Mouse (Mus musculus) macrophage (primary cell): ENCODE measurements at regions not wholly inside any gene's neighbourhood (a gene's known extent, or its start where the extent isn't known, plus 50 kb on each side); places are given as distances from the start of the nearest gene placed in this dataset.

ENCODE experiments used
- H3K27ac ChIP-seq: fragments of 350-480 bp; formaldehyde crosslinking; 2 replicates; pipeline ENCODE4 v1.9.0; 2021
- H3K36me3 ChIP-seq: fragments of 350-480 bp; formaldehyde crosslinking; 2 replicates; pipeline ENCODE4 v1.9.0; 2021; ENCODE audit errors: inconsistent target
- H3K4me3 ChIP-seq: fragments of 350-480 bp; formaldehyde crosslinking; 2 replicates; pipeline ENCODE4 v1.9.0; 2021; ENCODE audit errors: inconsistent target
- H3K79me2 ChIP-seq: fragments of 350-480 bp; formaldehyde crosslinking; 2 replicates; pipeline ENCODE4 v1.9.0; 2021; ENCODE audit errors: inconsistent target
- WGBS: methylation state at CpG from one replicate; pipeline ENCODE4 v1.1.7; 2026; ENCODE audit warnings: inconsistent platforms; ENCODE audit not compliant: missing documents; 5-methylcytosine and 5-hydroxymethylcytosine counted together

DNA sequence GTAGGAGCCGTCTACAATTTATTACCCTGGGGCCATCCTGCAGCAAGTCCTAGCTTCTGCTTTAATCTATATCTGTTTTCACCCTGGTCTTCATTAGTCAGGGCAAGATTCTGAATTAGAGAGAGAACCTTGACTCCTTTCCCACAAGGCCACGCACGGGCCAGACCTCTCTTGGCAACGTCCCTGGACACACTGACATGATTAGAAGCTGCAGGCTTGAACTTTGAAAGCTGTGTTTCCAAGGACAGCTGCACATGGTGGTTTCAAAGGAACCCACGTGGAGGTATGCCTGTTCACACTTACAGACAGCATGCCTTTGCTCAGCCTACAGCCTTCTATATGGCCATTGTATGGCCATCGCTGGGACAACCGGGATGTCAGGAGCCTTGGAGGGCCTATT lies 509.9 kb upstream of the Mki67 start:
- H3K27ac ChIP-seq: no peak overlapping the region
- no peak overlapping the region for H3K4me3 ChIP-seq
- WGBS: 91% methylated on average over 7 of the region's 7 CpGs
- H3K79me2 ChIP-seq: no peaks in the 10 kb centered on the region
- no peaks in the 10 kb centered on the region for H3K36me3 ChIP-seq

DNA sequence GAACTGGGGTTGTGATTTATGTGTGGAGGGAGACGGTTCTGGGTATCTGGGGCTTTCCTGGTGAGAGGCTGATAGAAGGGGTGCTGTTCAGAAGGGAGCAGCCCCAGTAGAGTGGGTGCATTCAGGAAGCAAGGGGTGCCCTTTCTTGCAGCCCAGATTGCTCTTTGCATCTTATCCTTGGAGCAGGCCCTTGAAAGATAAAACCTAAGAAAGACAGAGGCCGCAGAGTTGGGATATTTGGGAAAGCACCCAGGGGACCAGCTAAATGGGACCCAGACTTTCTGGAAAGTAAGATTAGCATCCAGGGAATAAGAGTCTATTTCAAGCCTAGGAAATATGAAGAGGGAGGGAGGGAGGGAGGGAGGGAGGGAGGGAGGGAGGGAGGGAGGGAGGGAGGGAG lies 512.2 kb upstream of the Mki67 start:
- Histone ChIP-seq H3K4me3 (no peak overlapping the region), H3K27ac (no peak overlapping the region), H3K79me2 (no peaks in the 10 kb centered on the region), H3K36me3 (no peaks in the 10 kb centered on the region)
- 66% methylated on average over 2 of the region's 2 CpGs for WGBS

DNA sequence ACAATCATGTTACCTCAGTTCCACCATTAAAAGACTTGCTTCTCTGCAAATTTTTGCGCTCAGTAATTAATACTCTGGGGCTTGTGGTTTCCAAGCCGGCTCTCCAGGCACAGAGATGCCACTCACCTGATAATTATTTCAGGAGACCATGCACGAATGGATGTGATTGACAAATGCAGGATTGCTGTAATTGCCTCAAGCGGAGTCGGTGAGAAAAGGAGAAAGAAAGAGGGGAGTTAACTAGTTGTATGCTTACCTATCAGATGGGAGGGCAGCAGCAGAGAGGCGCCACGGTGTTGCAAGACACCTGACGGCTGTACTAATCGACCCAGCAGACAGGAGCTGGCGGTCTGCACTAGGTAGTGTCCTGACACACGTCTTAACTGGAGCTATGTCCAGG lies 513.4 kb upstream of the Mki67 start:
- Histone ChIP-seq H3K79me2 (no peaks in the 10 kb centered on the region), H3K36me3 (no peaks in the 10 kb centered on the region), H3K4me3 (no peak overlapping the region), H3K27ac (no peak overlapping the region)
- 81% methylated on average over 11 of the region's 11 CpGs for WGBS

DNA sequence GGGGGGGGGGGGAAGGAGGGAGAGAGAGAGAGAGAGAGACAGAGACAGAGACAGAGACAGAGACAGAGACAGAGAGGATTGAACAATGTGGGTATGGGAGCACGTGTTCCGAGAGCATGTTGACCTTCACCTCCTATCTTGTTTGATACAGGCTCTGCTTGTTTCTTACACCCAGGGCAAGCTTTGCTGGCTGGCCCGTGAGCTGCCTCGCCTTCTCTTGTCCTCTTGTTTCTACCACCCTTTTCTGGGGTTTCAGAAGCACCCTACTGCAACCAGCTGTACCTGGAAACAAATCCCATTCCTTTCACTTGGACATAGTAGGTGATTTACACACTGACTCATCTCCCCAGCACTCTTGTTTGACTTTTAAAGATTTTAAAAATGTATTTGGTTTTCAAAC lies 516.0 kb upstream of the Mki67 start:
- WGBS: 96% methylated on average over 4 of the region's 4 CpGs
- Histone ChIP-seq H3K79me2 (no peaks in the 10 kb centered on the region), H3K4me3 (no peak overlapping the region), H3K36me3 (no peaks in the 10 kb centered on the region), H3K27ac (no peak overlapping the region)

DNA sequence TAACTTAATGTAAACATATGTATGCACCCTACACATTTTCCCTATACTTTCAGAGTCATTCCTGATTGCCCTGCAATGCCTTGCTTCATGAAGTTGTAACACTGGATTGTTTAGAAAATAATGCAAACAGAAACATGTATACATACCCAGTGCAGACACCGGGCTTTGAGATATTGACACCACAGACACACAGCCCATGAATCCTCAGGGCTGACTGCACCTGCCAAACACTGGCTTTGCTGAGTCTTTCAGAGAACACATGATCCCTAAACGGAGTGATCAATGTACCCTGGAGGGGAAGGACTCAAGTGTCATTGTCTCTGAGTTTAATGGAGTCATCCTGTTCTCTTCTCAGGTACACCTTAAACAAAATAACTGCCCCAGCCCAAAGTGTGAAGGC lies 519.4 kb upstream of the Mki67 start:
- Histone ChIP-seq H3K36me3 (no peaks in the 10 kb centered on the region), H3K79me2 (no peaks in the 10 kb centered on the region), H3K27ac (no peak overlapping the region), H3K4me3 (no peak overlapping the region)
- WGBS: 72% methylated on average over 2 of the region's 2 CpGs

DNA sequence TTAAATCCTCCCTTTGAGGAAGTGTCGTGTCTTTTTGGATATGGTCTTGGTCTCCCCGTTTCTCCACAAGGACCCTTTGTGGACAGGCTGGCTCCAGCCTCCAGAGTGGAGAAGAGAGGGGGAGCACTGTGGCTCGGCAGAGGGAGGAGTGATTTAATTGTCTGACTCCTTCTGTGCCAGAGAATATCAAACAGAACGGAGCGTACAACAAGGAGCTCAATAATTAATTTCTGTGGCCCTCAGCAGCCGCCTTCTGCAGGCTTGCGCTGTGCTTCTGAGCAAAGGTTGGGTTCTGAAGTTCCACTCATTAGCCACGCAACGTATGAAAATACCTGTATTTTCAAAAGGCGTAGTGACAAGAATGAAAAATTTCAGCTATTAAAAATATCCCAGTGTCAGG lies 520.2 kb upstream of the Mki67 start:
- 88% methylated on average over 10 of the region's 10 CpGs for WGBS
- no peaks in the 10 kb centered on the region for H3K36me3 ChIP-seq
- H3K4me3 ChIP-seq: no peak overlapping the region
- no peak overlapping the region for H3K27ac ChIP-seq
- no peaks in the 10 kb centered on the region for H3K79me2 ChIP-seq

DNA sequence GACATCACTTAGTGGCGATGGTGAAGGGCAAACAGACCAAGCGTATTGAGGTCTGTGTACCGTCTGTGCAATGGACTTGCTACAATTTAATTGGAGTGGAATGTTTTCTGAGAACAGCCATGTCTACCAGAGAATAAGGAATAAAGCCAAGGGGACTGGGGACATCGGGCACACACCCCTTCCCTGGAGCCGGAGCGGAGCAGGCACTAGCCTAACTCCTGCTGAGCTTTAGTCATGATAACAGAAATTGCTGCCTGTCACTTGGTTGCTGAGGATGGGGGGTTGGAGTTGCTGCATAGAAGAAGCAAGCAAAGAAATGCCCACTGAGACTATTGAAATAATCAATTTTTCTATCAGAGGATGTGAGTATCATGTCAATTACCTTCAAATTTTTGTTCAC lies 549.5 kb upstream of the Mki67 start:
- H3K27ac ChIP-seq: no peak overlapping the region
- WGBS: 82% methylated on average over 6 of the region's 6 CpGs

DNA sequence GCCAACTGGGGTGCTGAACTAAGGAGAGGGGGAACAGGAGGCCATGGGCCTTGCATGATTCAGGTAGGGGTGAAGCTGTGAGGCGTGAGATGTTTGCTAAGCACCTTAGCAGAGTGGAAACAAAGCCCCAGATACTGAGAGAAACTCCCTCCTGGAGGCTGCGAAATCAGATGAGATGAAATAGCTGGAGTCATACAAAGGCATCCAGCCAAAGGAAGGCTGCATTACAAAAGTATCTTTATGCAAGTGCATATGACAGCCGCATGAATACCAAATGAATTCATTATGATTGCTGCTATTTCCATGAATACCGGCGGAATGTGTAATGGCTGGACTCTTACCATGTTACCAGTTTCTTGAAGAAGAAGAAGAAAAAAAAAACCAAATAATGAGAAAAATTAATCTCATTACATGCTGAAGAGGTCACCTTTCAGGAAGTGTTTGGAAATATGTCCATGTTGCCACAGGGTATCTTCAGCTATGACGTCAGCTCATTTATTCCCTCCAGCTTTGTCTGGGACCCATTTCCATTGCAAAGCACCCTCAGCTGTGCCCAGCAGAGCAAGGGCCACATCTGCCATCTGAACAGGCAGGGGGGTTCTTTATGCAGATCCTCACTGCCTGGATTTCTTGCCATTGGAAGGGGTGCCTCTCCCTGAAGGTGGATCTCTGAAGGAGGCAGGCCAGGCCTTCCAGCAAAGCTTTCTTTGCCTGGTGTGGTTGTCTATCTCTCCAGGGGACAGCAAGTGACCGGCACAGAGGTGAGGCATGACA lies 551.7 kb upstream of the Mki67 start:
- H3K36me3 ChIP-seq: no peaks in the 10 kb centered on the region
- no peak overlapping the region for H3K27ac ChIP-seq
- WGBS: 89% methylated on average over 7 of the region's 7 CpGs
- no peaks in the 10 kb centered on the region for H3K79me2 ChIP-seq
- H3K4me3 ChIP-seq: no peak overlapping the region

More for the DNA sequence above, 549.5 kb upstream of the Mki67 start:
- Histone ChIP-seq H3K36me3 (no peaks in the 10 kb centered on the region), H3K79me2 (no peaks in the 10 kb centered on the region), H3K4me3 (no peak overlapping the region)

DNA sequence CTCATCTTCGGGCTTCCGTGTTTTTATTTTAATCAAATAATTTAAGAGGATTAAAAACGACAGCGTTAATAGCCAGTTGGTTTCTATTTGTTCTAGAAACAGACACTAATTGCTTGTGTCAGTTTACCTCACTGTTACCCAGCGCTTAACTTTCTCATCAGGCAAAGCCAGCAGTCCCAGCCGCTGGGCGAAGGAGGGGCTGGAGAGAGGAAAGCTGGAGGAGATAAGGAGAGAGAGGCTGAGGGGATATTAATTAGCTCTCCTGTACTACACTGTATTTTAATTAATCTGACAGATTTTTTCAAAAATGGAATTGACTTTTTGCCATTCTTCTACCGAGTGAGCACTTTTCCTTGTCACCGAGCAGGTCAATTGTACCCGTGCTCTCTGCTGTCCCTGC lies 559.5 kb upstream of the Mki67 start:
- Histone ChIP-seq H3K27ac (no peak overlapping the region), H3K36me3 (no peaks in the 10 kb centered on the region), H3K79me2 (no peaks in the 10 kb centered on the region), H3K4me3 (no peak overlapping the region)
- WGBS: 92% methylated on average over 10 of the region's 10 CpGs

DNA sequence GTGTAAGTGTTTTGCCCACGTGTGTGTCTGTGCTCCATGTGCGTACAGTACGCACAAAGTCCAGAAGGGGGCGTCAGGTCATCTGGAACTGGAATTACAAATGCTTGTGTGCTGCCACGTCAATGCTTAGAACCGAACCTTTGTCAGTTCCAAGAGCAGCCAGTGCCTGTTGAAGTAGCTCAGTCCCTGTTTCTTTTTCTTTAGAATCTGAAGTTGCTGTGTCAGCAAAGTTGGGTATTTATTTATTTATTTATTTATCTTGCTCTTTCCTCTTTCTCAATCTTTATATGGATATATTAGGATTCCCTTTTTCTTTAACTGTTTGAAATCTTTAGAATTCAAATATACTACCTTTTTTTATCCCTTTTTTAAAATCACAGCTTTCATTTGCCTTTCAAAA lies 567.6 kb upstream of the Mki67 start:
- Histone ChIP-seq H3K79me2 (no peaks in the 10 kb centered on the region), H3K4me3 (no peak overlapping the region), H3K36me3 (no peaks in the 10 kb centered on the region), H3K27ac (no peak overlapping the region)
- WGBS: 84% methylated on average over 6 of the region's 6 CpGs

DNA sequence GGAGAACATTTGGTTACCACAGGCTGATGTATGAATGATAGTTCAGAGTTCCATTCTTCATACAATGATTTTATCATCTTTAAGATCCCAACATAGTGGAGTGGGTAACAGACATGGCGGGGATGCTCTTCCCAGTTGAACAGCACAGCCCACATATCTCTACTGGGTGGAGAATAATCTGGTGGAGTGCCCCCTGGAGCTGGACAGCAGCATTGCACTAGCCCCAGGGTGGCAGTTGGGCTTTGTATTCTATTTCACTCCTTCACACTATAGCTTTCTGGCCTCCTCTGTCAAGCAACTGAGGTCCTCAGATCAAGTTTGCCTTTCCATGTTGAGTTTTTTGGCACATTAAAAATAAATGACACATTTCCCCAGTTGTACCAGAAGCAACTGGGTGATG lies 569.4 kb upstream of the Mki67 start:
- 100% methylated on average over 1 of the region's 1 CpGs for WGBS
- H3K36me3 ChIP-seq: no peaks in the 10 kb centered on the region
- no peaks in the 10 kb centered on the region for H3K79me2 ChIP-seq
- H3K4me3 ChIP-seq: no peak overlapping the region
- H3K27ac ChIP-seq: no peak overlapping the region

DNA sequence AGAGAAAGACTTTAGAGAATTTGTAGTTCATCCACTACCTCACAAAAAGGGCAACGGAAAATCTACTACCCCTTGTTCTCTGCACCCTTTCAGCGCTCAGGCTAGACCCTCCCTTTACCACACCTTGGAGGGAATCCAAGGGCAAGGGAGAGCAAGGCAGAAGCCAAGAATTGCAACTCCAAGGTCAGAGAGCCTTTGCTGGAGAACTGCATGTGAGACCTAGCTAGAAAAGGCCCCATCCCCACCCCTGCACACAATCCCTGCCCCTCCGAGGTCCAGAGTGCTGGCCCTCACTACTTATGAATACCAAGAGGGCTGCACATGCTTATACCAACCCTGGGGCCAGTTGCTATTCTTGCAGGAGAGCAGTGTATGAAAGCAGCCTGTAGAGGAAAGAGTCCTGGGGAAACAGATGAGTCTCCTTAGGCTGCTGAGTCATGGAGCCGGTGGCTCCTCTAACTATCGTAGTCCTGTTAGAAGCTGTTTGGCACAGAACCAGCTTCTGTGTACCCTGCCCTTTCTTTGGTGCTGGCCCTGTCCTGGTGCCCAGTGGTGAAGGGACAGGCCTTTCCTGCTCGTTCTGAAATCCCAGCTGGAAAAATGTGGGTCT lies 577.5 kb upstream of the Mki67 start:
- H3K36me3 ChIP-seq: no peaks in the 10 kb centered on the region
- 53% methylated on average over 6 of the region's 6 CpGs for WGBS
- no peak overlapping the region for H3K27ac ChIP-seq
- no peak overlapping the region for H3K4me3 ChIP-seq
- no peaks in the 10 kb centered on the region for H3K79me2 ChIP-seq

DNA sequence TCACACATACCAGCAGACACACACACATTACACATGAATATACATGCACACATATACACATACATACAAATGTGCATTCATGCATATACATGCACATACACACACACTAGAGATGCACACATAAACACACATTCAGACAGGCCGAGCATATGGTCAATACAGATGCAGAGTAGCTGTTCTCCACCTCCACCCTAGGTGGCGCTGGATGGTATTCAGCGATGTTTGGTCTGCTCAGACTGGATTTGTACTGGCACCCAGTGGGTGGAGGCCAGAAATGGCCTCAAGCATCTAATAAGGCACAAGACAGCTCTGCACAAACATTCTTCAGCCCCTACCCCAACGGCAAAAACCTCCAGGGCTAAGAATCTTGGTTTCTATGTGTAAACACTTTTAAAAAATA lies 578.3 kb upstream of the Mki67 start:
- H3K79me2 ChIP-seq: no peaks in the 10 kb centered on the region

DNA sequence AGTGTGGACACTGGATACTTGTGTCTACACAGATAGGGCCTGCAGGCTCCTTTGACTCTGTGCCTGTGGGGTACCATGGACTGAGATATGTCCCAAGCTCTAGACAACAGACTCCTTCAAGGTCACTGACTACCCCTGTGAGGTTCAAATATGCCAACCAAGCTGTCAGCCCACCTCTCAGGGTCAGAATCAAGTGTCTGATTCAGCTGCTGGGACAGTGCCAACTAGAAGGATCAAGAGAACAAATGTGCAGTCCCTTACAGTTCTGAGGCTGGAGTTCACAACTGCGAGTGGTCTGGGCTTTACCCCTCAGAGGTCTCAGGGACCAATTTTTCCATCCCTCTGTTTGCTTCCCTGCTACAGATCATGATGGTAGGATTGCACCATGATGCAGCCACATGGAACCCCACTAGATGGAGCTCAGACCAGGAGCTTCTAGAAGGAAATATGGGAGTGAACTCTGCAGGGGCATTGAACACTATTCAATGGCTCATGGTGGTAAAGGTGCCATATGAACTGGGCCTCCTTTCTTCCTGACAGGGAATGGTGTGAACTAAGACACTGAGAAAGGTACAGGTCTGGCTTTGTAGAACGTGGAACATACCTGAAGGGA lies 581.8 kb upstream of the Mki67 start:
- Histone ChIP-seq H3K79me2 (no peaks in the 10 kb centered on the region), H3K36me3 (no peaks in the 10 kb centered on the region), H3K4me3 (no peak overlapping the region), H3K27ac (no peak overlapping the region)
- 75% methylated on average over 2 of the region's 2 CpGs for WGBS

More for the DNA sequence above, 578.3 kb upstream of the Mki67 start:
- no peaks in the 10 kb centered on the region for H3K36me3 ChIP-seq
- H3K27ac ChIP-seq: no peak overlapping the region
- no peak overlapping the region for H3K4me3 ChIP-seq
- 61% methylated on average over 4 of the region's 4 CpGs for WGBS

DNA sequence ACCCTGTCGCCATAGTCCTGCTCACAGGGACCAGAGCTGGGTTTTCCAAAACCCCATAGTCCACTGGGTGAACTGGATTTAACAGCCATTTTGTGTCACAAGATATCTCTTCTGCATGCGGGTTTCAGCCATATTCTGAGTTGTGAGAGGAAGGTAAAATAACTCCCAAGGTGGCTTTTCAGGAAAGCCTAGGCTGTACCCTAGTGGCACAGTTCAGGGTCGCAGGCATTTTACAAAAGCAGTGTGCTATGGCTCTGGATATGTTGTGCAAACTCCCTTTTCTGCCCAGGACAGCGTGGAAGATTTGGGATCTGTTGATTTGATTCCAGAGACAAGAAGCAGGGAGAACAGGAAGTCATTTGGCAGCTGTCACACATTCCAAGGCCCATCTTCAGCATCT lies 588.3 kb upstream of the Mgmt start:
- no peak overlapping the region for H3K27ac ChIP-seq
- no peaks in the 10 kb centered on the region for H3K79me2 ChIP-seq
- no peaks in the 10 kb centered on the region for H3K36me3 ChIP-seq
- WGBS: 64% methylated on average over 4 of the region's 4 CpGs
- H3K4me3 ChIP-seq: no peak overlapping the region
